Mouse (Mus musculus): ENCODE data around the gene Ankrd60. TPM values are rescaled to one million over a fixed set of nuclear protein-coding genes. Genes with fewer than 3 reads are reported as not detected.

Gene Ankrd60
- total RNA-seq, 1 experiment, result not detected

GRCm38 (mm10) chr2:173550681-173551080 lies 27.5 kb downstream of the Ankrd60 start:
- TF ChIP-seq CHD2 (IDR thresholded peaks at IDR 0.05; ENCODE audit: low read depth, low read length), result no peak
- no peak for TF ChIP-seq ZNF384 (IDR thresholded peaks at IDR 0.05; ENCODE audit: low read depth, low read length)
- TF ChIP-seq HCFC1 (IDR thresholded peaks at IDR 0.05; ENCODE audit: borderline replicate concordance, insufficient read depth, low read length), result no peak
- no peak for TF ChIP-seq MAFK (IDR thresholded peaks at IDR 0.05; ENCODE audit: insufficient read depth, low read depth, low read length)
- no peak for TF ChIP-seq ZC3H11A (IDR thresholded peaks at IDR 0.05; ENCODE audit: borderline replicate concordance, low read depth, low read length)
- in situ Hi-C loops (cut with MboI; ENCODE audit: low sequenced_read_pairs in 2 of 2, unreplicated experiment in 2 of 2), result loop anchor here in 1 of 2 experiments (25.0 kb wide), 1 partner anchor 363 kb away; no protein-coding TSS in a partner anchor
- Histone ChIP-seq H3K36me3 (ENCODE audit: control insufficient read depth, insufficient read depth, low read length, poor library complexity, severe bottlenecking) (no peaks in the 10 kb centered on the region), H3K4me1 (ENCODE audit: control insufficient read depth in 2 of 2, insufficient read depth in 2 of 2, low read length in 2 of 2, poor library complexity in 1 of 2) (no peaks in the 10 kb centered on the region), H3K9me3 (ENCODE audit: control insufficient read depth, insufficient read depth, low read depth, low read length) (no peaks in the 10 kb centered on the region), H3K27ac (ENCODE audit: insufficient read depth, low read depth, low read length, poor library complexity, severe bottlenecking) (no peak overlapping the region), H3K9ac (ENCODE audit: insufficient read depth, low read depth, low read length, poor library complexity, severe bottlenecking) (no peak overlapping the region), H3K4me3 (ENCODE audit: insufficient read depth in 1 of 2, low read depth in 1 of 2, low read length in 2 of 2, poor library complexity in 1 of 2, severe bottlenecking in 1 of 2) (no peak overlapping the region)
- DNase-seq (ENCODE audit: low read depth, low spot score), result no peak

GRCm38 (mm10) chr2:173549236-173549635 lies 28.9 kb downstream of the Ankrd60 start:
- Histone ChIP-seq H3K27ac (ENCODE audit: insufficient read depth, low read depth, low read length, poor library complexity, severe bottlenecking) (no peak overlapping the region), H3K4me1 (ENCODE audit: control insufficient read depth in 2 of 2, insufficient read depth in 2 of 2, low read length in 2 of 2, poor library complexity in 1 of 2) (no peaks in the 10 kb centered on the region), H3K36me3 (ENCODE audit: control insufficient read depth, insufficient read depth, low read length, poor library complexity, severe bottlenecking) (no peaks in the 10 kb centered on the region), H3K9ac (ENCODE audit: insufficient read depth, low read depth, low read length, poor library complexity, severe bottlenecking) (no peak overlapping the region), H3K4me3 (ENCODE audit: insufficient read depth in 1 of 2, low read depth in 1 of 2, low read length in 2 of 2, poor library complexity in 1 of 2, severe bottlenecking in 1 of 2) (no peak overlapping the region), H3K9me3 (ENCODE audit: control insufficient read depth, insufficient read depth, low read depth, low read length) (no peaks in the 10 kb centered on the region)
- in situ Hi-C loops (cut with MboI; ENCODE audit: low sequenced_read_pairs in 2 of 2, unreplicated experiment in 2 of 2), result no loop called here
- DNase-seq (ENCODE audit: low read depth, low spot score), result no peak
- TF ChIP-seq MAFK (IDR thresholded peaks at IDR 0.05; ENCODE audit: insufficient read depth, low read depth, low read length), result no peak
- no peak for TF ChIP-seq ZC3H11A (IDR thresholded peaks at IDR 0.05; ENCODE audit: borderline replicate concordance, low read depth, low read length)
- no peak for TF ChIP-seq ZNF384 (IDR thresholded peaks at IDR 0.05; ENCODE audit: low read depth, low read length)
- no peak for TF ChIP-seq CHD2 (IDR thresholded peaks at IDR 0.05; ENCODE audit: low read depth, low read length)
- no peak for TF ChIP-seq HCFC1 (IDR thresholded peaks at IDR 0.05; ENCODE audit: borderline replicate concordance, insufficient read depth, low read length)

- no peaks in the 10 kb centered on the region for H3K36me3 ChIP-seq (ENCODE audit: control insufficient read depth, insufficient read depth, low read length, poor library complexity, severe bottlenecking)
- in situ Hi-C loops (cut with MboI; ENCODE audit: low sequenced_read_pairs in 2 of 2, unreplicated experiment in 2 of 2), result no loop called here
- H3K9ac ChIP-seq (ENCODE audit: insufficient read depth, low read depth, low read length, poor library complexity, severe bottlenecking), result no peak overlapping the region
- TF ChIP-seq HCFC1 (IDR thresholded peaks at IDR 0.05; ENCODE audit: borderline replicate concordance, insufficient read depth, low read length) (no peak), ZC3H11A (IDR thresholded peaks at IDR 0.05; ENCODE audit: borderline replicate concordance, low read depth, low read length) (peak; percentile 39; the same call in 1 of the 2 replicates)
- H3K4me1 ChIP-seq (ENCODE audit: control insufficient read depth in 2 of 2, insufficient read depth in 2 of 2, low read length in 2 of 2, poor library complexity in 1 of 2), result no peaks in the 10 kb centered on the region
- no peak overlapping the region for H3K4me3 ChIP-seq (ENCODE audit: insufficient read depth in 1 of 2, low read depth in 1 of 2, low read length in 2 of 2, poor library complexity in 1 of 2, severe bottlenecking in 1 of 2)
- H3K27ac ChIP-seq (ENCODE audit: insufficient read depth, low read depth, low read length, poor library complexity, severe bottlenecking), result no peak overlapping the region
- no peaks in the 10 kb centered on the region for H3K9me3 ChIP-seq (ENCODE audit: control insufficient read depth, insufficient read depth, low read depth, low read length)
- DNase-seq (ENCODE audit: low read depth, low spot score), result peak; percentile 69
Observed at GRCm38 (mm10) chr2:173545992-173546703, 32.0 kb downstream of the Ankrd60 start.

GRCm38 (mm10) chr2:173542716-173543115 lies 35.4 kb downstream of the Ankrd60 start:
- DNase-seq (ENCODE audit: low read depth, low spot score), result no peak
- no peaks in the 10 kb centered on the region for H3K4me1 ChIP-seq (ENCODE audit: control insufficient read depth in 2 of 2, insufficient read depth in 2 of 2, low read length in 2 of 2, poor library complexity in 1 of 2)
- in situ Hi-C loops (cut with MboI; ENCODE audit: low sequenced_read_pairs in 2 of 2, unreplicated experiment in 2 of 2), result no loop called here
- H3K9me3 ChIP-seq (ENCODE audit: control insufficient read depth, insufficient read depth, low read depth, low read length), result no peaks in the 10 kb centered on the region
- no peak overlapping the region for H3K9ac ChIP-seq (ENCODE audit: insufficient read depth, low read depth, low read length, poor library complexity, severe bottlenecking)
- no peak overlapping the region for H3K4me3 ChIP-seq (ENCODE audit: insufficient read depth in 1 of 2, low read depth in 1 of 2, low read length in 2 of 2, poor library complexity in 1 of 2, severe bottlenecking in 1 of 2)
- TF ChIP-seq ZC3H11A (IDR thresholded peaks at IDR 0.05; ENCODE audit: borderline replicate concordance, low read depth, low read length) (no peak), MAFK (IDR thresholded peaks at IDR 0.05; ENCODE audit: insufficient read depth, low read depth, low read length) (no peak), CHD2 (IDR thresholded peaks at IDR 0.05; ENCODE audit: low read depth, low read length) (no peak), ZNF384 (IDR thresholded peaks at IDR 0.05; ENCODE audit: low read depth, low read length) (no peak), HCFC1 (IDR thresholded peaks at IDR 0.05; ENCODE audit: borderline replicate concordance, insufficient read depth, low read length) (no peak)
- no peak overlapping the region for H3K27ac ChIP-seq (ENCODE audit: insufficient read depth, low read depth, low read length, poor library complexity, severe bottlenecking)
- no peaks in the 10 kb centered on the region for H3K36me3 ChIP-seq (ENCODE audit: control insufficient read depth, insufficient read depth, low read length, poor library complexity, severe bottlenecking)
